Mouse (Mus musculus) megakaryocyte, embryonic 14.5 days (primary cell): ENCODE measurements around the gene Gm11634.

Source experiments
- FLI1 ChIP-seq: IDR thresholded peaks from 2 replicates; pipeline ENCODE4 v1.6.1; 2012; ENCODE audit warnings: low read length, inconsistent platforms, mixed read lengths
- GATA1 ChIP-seq: IDR thresholded peaks from 3 replicates; pipeline ENCODE4 v1.6.1; 2012; ENCODE audit warnings: mixed read lengths, low read length, inconsistent platforms, borderline replicate concordance

DNA sequence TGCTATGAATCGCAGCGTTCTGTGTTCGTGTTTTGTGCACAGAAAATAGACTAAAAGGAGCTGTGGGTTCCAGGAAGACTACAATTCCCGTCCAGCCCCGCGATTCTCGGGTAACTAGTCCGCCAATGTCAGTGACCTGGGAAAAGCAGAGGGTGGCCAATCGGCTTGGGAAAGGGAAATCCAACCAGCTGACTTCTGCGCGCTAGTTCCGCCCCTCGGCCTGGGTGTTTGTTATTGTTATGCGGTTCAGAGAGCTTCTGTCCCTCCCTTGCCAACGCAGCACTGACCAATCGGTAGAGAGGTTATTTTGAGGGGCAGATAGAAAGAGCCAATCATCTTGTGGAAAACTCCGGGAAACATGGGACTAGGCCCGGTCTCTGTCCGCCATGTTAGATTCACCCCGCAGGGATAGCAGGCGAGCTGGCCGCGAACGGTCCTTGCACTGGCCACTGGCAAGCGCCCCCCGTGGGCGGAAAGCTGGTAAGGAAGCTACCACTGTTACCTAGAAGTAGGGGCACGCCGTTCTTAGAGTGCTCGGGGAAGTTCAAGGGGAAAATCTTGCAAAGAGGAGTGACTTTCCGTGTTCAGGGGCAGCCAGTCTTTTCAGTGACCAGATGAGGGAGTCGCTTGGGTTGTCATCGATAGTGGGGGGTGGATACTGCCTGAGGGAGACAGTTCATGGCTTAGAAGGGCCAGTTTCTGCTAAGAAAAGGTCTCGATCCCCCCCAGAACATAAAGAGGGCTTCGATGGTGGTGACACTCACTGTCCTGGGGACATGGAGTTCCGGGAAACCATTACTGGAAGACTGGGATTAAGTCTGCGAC is 46.4 kb downstream of the Gm11634 start:
- TF ChIP-seq GATA1 (no peak), FLI1 (peak; percentile 47; the same call in 1 of the 2 replicates)
